Mouse (Mus musculus): ENCODE results near the gene Muc20. TPM values are rescaled to one million over a fixed set of nuclear protein-coding genes. Genes with fewer than 3 reads are reported as not detected.

Gene Muc20
- 0.01 TPM in 1 of 2 replicates, not detected in the other for polyA plus RNA-seq (2012; rRNA removed)

DNA sequence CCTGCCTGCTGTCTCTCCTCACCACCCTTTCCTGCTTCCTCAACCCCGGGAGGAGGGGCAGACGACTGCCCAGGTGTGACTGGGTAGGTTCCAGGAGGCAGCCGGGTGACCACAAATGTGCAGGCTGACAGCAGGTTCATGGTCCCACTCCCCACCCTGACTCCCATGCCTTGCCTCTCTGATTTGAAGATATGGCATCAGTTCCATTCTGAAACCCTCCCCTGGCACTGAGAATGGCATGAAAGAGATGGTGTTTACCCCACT lies at the start of gene Muc20:
Gene Muc20, minus strand, starts transcription at position 10 of the 264 bp plus-strand sequence.

DNA sequence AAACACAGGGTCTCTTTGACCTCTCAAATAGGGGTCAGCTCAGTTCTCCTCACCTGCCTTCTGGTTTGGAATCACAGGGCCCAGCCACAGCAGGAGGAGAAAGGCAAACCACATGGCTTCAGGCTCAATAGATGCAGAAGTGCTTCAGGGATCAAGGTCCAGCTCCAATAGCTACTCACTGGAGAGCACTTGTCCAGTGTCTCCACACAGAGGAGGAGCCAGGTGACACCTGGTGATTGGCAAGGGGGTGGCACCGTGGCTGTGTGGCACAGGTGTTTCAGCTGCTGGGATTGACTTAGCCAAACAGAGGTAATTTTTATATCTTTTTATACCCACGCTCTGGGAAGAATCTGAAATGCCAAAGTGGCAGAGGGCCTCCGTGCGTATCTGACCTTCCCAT lies 13.1 kb upstream of the Muc20 start, which contains the start of gene Smbd1:
Gene Smbd1, minus strand, starts transcription at position 157 of the 400 bp plus-strand sequence.

DNA sequence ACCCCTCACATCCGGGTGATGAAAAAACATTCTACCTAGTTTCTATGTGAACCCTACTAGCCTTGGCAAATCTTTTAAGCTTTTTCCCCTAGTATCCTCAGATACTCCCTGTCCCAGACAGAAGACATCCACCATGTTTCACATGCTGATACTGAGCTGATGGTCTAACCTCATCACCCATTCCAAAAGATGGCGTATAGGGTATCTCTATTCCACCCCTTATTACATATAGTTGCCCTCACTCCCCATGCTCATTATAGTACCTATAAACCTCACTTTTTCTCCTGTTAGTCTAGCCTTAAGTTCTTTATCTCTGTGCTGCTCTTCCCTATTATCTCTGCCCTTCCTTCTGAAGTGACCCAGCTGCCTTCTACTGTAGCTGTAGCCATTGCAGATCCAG lies 61.6 kb downstream of the Muc20 start, which contains the start of gene Muc4:
Gene Muc4, plus strand, starts transcription at position 301 of the 400 bp plus-strand sequence.

Other genes starting within 250 kb of the Muc20 start
- 98.8 and 109 TPM in 2 replicates for gene Tfrc, start 188.5 kb downstream of the Muc20 start, polyA plus RNA-seq (2012; rRNA removed)
- gene Tnk2, start 153.6 kb downstream of the Muc20 start, polyA plus RNA-seq (2012; rRNA removed), result 7.6 and 8.7 TPM in 2 replicates
- 0.27 and 0.41 TPM in 2 replicates for gene Muc4, start 61.5 kb downstream of the Muc20 start, polyA plus RNA-seq (2012; rRNA removed)
- gene Smbd1, start 13.0 kb upstream of the Muc20 start, polyA plus RNA-seq (2012; rRNA removed), result 0.15 and 0.30 TPM in 2 replicates
- gene Fyttd1, start 80.1 kb upstream of the Muc20 start, polyA plus RNA-seq (2012; rRNA removed), result 11.8 TPM in 2 replicates
- 4.7 and 5.7 TPM in 2 replicates for gene Rubcn, start 80.3 kb upstream of the Muc20 start, polyA plus RNA-seq (2012; rRNA removed)
- 6.5 and 6.7 TPM in 2 replicates for gene Lrch3, start 116.7 kb upstream of the Muc20 start, polyA plus RNA-seq (2012; rRNA removed)